Mouse (Mus musculus) erythroblast, embryonic 14.5 days (primary cell): ENCODE measurements around the gene Twf2. TPM values are rescaled to one million over a fixed set of nuclear protein-coding genes. Genes with fewer than 3 reads are reported as not detected.

Experiments used
- H3K27me3 ChIP-seq: 2 replicates; pipeline ENCODE4 v1.6.1; 2012; ENCODE audit warnings: inconsistent platforms; ENCODE audit not compliant: control insufficient read depth
- H3K36me3 ChIP-seq: 2 replicates; pipeline ENCODE4 v1.6.1; 2012; ENCODE audit warnings: mild to moderate bottlenecking, inconsistent platforms; ENCODE audit not compliant: control insufficient read depth
- H3K4me1 ChIP-seq: 2 replicates; pipeline ENCODE4 v1.6.1; 2012; ENCODE audit warnings: inconsistent platforms; ENCODE audit not compliant: control insufficient read depth
- H3K4me3 ChIP-seq: replicated peaks from 2 replicates; pipeline ENCODE3; 2012; ENCODE audit warnings: moderate library complexity, mild to moderate bottlenecking, inconsistent platforms
- H3K9me3 ChIP-seq: 2 replicates; pipeline ENCODE4 v1.6.1; 2012; ENCODE audit warnings: low read length, inconsistent platforms, mixed read lengths; ENCODE audit not compliant: control insufficient read depth
- GATA1 ChIP-seq: IDR thresholded peaks from 2 replicates; pipeline ENCODE4 v1.6.1; 2012; ENCODE audit warnings: low read length, inconsistent platforms, mixed read lengths
- TAL1 ChIP-seq: IDR thresholded peaks from 3 replicates; pipeline ENCODE4 v1.6.1; 2012; ENCODE audit warnings: low read length, inconsistent platforms, mixed read lengths
- polyA plus RNA-seq: library from polyadenylated mRNA; stranded (reverse); fragments of >175 nt; gene quantifications from 2 replicates; pipeline ENCODE4 v1.2.3, GENCODE M21; 2012

The Twf2 gene
- polyA plus RNA-seq, 1 experiment: 0.48 TPM

- H3K27me3 ChIP-seq: no peaks in the 10 kb centered on the region
- H3K4me1 ChIP-seq: peaks cover 4% of the 10 kb centered on the region
- TF ChIP-seq TAL1: no peak
- no peak for TF ChIP-seq GATA1
- no peaks in the 10 kb centered on the region for H3K9me3 ChIP-seq
- H3K36me3 ChIP-seq: peaks cover 9% of the 10 kb centered on the region
- no peak overlapping the region for H3K4me3 ChIP-seq
Observed at GRCm38 (mm10) chr9:106216971-106217370, 14.1 kb downstream of the Twf2 start.

DNA sequence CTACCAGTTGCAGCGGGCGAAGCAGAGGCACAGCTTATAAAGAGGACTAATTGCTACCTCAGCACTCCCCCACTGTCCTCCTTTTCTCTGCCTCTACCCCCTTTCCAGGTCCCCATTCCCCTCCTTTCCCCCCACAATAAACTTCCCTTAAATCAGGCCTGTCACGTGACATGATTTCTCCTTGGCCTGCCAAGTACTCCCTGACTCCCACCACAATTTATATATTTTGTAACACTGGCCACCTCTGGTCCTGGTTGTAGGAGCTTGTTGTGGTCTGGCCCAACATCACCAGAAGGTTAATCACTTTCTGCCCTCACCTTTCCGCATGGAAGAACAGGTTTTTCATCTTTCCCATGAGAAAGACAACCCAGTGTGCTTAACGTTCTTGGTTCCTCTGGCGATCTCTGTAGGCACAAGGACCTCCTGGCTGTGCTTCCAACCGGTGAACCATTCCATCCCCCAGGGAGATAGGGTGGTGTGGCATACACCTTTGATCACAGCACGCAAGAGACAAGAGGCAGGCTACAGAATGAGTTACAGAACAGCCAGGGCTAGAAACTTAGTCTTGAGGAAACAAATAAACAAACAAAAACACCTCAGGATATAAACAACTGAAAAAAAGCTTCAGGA lies 18.1 kb downstream of the Twf2 start:
- H3K4me3 ChIP-seq: no peak overlapping the region
- H3K27me3 ChIP-seq: peaks cover 13% of the 10 kb centered on the region
- no peaks in the 10 kb centered on the region for H3K4me1 ChIP-seq
- H3K36me3 ChIP-seq: no peaks in the 10 kb centered on the region
- no peaks in the 10 kb centered on the region for H3K9me3 ChIP-seq
- TF ChIP-seq GATA1 (no peak), TAL1 (no peak)

GRCm38 (mm10) chr9:106222261-106222851 lies 19.4 kb downstream of the Twf2 start, which contains the start of gene Tlr9:
Gene Tlr9 (plus strand): TSS chr9:106222598.
- Histone ChIP-seq H3K9me3 (no peaks in the 10 kb centered on the region), H3K27me3 (peaks cover 22% of the 10 kb centered on the region), H3K36me3 (no peaks in the 10 kb centered on the region), H3K4me1 (0 out of 2 replicates have a peak, but pooled peaks cover 2% of the 10 kb centered on the region), H3K4me3 (no peak within 1 kb of the TSS)
- TF ChIP-seq GATA1 (no peak), TAL1 (no peak)

DNA sequence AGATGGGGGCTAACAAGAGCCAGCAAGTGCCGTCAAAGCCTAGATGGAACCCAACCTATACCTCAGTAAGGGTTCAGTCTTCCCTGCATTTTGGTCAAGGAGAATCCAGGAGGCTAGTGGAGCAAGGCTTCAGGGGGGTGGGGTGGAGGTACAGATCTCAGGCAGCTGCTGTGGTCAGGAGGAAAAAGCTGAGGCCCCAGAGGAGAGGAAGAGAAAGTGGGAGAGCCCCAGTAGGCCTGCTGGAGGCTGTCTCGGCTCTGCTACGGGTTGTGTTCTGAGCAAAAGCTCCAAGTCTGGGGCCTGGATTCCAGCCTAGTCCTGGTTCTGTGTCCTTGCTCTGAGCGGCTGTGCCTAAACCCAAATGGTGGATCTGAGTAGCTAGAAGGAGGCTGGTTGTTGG lies 20.1 kb downstream of the Twf2 start:
- TF ChIP-seq TAL1: no peak
- no peak for TF ChIP-seq GATA1
- Histone ChIP-seq H3K9me3 (no peaks in the 10 kb centered on the region), H3K27me3 (peaks cover 22% of the 10 kb centered on the region), H3K4me1 (0 out of 2 replicates have a peak, but pooled peaks cover 2% of the 10 kb centered on the region), H3K36me3 (no peaks in the 10 kb centered on the region), H3K4me3 (no peak overlapping the region)

DNA sequence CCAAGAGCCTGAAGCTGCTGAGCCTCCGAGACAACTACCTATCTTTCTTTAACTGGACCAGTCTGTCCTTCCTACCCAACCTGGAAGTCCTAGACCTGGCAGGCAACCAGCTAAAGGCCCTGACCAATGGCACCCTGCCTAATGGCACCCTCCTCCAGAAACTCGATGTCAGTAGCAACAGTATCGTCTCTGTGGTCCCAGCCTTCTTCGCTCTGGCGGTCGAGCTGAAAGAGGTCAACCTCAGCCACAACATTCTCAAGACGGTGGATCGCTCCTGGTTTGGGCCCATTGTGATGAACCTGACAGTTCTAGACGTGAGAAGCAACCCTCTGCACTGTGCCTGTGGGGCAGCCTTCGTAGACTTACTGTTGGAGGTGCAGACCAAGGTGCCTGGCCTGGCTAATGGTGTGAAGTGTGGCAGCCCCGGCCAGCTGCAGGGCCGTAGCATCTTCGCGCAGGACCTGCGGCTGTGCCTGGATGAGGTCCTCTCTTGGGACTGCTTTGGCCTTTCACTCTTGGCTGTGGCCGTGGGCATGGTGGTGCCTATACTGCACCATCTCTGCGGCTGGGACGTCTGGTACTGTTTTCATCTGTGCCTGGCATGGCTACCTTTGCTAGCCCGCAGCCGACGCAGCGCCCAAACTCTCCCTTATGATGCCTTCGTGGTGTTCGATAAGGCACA lies 22.7 kb downstream of the Twf2 start:
- peaks cover 22% of the 10 kb centered on the region for H3K27me3 ChIP-seq
- no peak overlapping the region for H3K4me3 ChIP-seq
- H3K4me1 ChIP-seq: 0 out of 2 replicates have a peak, but pooled peaks cover 2% of the 10 kb centered on the region
- H3K36me3 ChIP-seq: no peaks in the 10 kb centered on the region
- H3K9me3 ChIP-seq: no peaks in the 10 kb centered on the region
- TF ChIP-seq TAL1 (no peak), GATA1 (no peak)

- Histone ChIP-seq H3K27me3 (peaks cover 22% of the 10 kb centered on the region), H3K4me3 (no peak overlapping the region), H3K4me1 (0 out of 2 replicates have a peak, but pooled peaks cover 2% of the 10 kb centered on the region), H3K36me3 (no peaks in the 10 kb centered on the region), H3K9me3 (no peaks in the 10 kb centered on the region)
- TF ChIP-seq GATA1 (no peak), TAL1 (no peak)
Observed at GRCm38 (mm10) chr9:106226151-106226682, 23.3 kb downstream of the Twf2 start.

DNA sequence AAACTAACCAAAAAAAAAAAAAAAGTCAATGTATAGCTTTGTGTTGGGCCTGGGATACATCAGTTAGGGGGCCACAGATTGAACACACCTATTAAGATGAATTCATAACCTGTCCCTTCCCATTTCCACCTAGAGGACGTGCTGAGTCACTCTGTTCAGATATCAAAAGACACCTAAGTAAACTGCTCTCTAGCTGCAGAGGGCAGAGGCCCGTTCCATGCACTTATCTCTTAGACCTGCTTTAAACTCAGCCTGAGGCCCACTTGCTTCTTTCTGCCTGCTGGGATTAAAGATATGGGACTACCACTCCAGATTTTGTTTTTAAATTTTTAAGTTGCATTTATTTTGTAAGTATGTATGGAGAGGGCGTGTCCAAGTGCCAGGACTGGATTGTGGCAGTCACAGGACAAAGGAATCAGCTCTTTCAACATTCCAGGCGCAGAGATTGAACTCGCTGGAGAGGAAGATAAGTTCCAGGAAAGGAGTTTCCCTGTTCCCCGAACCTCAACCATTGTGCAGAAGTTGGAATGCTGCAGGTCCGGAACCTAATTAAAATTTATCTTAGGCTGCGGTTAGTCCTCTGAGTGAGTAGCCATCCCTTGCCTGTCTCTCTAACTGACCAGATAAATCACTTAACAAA lies 25.0 kb downstream of the Twf2 start:
- no peak for TF ChIP-seq TAL1
- no peak for TF ChIP-seq GATA1
- peaks cover 2% of the 10 kb centered on the region for H3K36me3 ChIP-seq
- no peaks in the 10 kb centered on the region for H3K9me3 ChIP-seq
- H3K27me3 ChIP-seq: peaks cover 22% of the 10 kb centered on the region
- H3K4me3 ChIP-seq: no peak overlapping the region
- H3K4me1 ChIP-seq: 0 out of 2 replicates have a peak, but pooled peaks cover 2% of the 10 kb centered on the region

DNA sequence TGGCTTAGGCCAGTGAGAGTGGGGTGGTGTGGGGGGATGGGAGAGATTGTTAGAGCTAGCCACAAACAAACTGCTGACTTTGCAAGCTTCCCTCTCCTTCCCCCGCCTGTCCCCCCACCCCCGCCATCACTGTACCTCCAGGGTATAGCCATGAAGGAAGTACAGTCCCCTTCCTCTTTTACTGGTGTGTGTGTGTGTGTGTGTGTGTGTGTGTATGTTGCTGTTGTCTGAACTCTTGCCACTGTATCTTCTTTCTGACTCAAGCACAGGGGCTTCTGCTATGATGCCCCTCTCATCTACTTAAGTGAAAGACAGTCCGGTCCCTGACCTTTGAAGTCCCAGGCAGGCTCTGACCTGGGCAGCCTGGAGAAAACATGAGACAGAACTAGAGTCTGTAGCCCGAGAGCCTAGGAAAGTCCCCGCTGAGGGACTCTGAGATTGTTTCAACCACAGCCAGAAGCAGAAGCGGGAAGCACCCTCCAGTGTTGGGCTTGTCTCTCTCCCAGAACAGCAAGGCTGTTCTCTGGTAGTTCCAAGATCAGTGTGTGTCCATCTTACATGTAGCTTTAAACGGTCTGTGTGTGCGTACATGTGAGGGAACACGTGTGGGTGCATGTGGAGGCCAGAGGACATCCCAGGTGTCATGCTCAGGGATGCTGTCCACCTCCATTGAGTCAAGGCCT lies 27.3 kb downstream of the Twf2 start:
- Histone ChIP-seq H3K27me3 (peaks cover 18% of the 10 kb centered on the region), H3K4me1 (0 out of 2 replicates have a peak, but pooled peaks cover 2% of the 10 kb centered on the region), H3K4me3 (no peak overlapping the region), H3K36me3 (peaks cover 21% of the 10 kb centered on the region), H3K9me3 (no peaks in the 10 kb centered on the region)
- TF ChIP-seq GATA1 (no peak), TAL1 (no peak)
